Comparison of ENCODE assay signal across 8 mouse cellular contexts in the genomic region with DNA sequence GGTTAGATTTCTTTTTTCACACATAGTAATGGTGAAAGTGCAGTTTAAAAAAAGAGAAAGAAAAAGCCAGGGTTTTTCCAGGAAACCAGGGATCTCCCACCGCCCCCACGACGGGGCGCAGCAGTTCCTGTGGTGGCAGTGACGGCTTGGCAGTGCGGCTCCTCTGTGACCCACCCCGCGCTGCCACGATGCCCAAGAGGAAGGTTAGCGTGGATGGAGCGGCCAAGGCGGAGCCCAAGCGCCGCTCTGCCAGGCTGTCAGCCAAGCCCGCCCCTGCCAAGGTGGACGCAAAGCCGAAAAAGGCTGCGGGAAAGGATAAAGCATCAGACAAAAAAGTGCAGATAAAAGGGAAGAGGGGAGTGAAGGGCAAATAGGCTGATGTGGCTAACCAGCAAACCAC. TPM values are rescaled to one million over a fixed set of nuclear protein-coding genes. Genes with fewer than 3 reads are reported as not detected.
DNase-seq lines count a peak whose midpoint lies in the region; ATAC-seq and TF ChIP-seq lines count a peak whose summit lies in the region.

No protein-coding gene starts in this region.

- H3K27ac ChIP-seq in left cerebral cortex, adult 2 months: no peak overlapping the region
- no peak overlapping the region for H3K27ac ChIP-seq in forebrain, embryonic 11.5 days (ENCODE audit: low read depth, low read length)
- H3K27ac ChIP-seq in kidney, postnatal 0 days: no peak overlapping the region
- H3K27ac ChIP-seq in neural tube, embryonic 12.5 days: no peak overlapping the region

- H3K27me3 ChIP-seq in forebrain, embryonic 11.5 days (ENCODE audit: control insufficient read depth, insufficient read depth, low read length): no peaks in the 10 kb centered on the region
- no peaks in the 10 kb centered on the region for H3K27me3 ChIP-seq in kidney, postnatal 0 days (ENCODE audit: insufficient read depth, low read length)
- no peaks in the 10 kb centered on the region for H3K27me3 ChIP-seq in neural tube, embryonic 12.5 days (replicated peaks)

- peak overlapping the region; percentile 28 for H3K4me3 ChIP-seq in left cerebral cortex, adult 2 months
- H3K4me3 ChIP-seq in forebrain, embryonic 11.5 days (ENCODE audit: low read depth, low read length): peak overlapping the region; percentile 17
- H3K4me3 ChIP-seq in kidney, postnatal 0 days (replicated peaks; ENCODE audit: low read depth, low read length): peak overlapping the region; percentile 34
- H3K4me3 ChIP-seq in neural tube, embryonic 12.5 days: peak overlapping the region; percentile 30

- H3K4me1 ChIP-seq in forebrain, embryonic 11.5 days (replicated peaks; ENCODE audit: control insufficient read depth, insufficient read depth, low read length): peaks cover 3% of the 10 kb centered on the region; the same call in 1 of the 2 replicates
- H3K4me1 ChIP-seq in kidney, postnatal 0 days (replicated peaks; ENCODE audit: insufficient read depth, low read length): no peaks in the 10 kb centered on the region
- H3K4me1 ChIP-seq in neural tube, embryonic 12.5 days: peaks cover 1% of the 10 kb centered on the region; the same call in 1 of the 2 replicates

- peak; percentile 57 for ATAC-seq in forebrain, embryonic 11.5 days (replicated peaks; ENCODE audit: low FRiP score)
- no peak for ATAC-seq in kidney, postnatal 0 days (replicated peaks; ENCODE audit: low FRiP score, low read depth)
- no peak for ATAC-seq in neural tube, embryonic 12.5 days (ENCODE audit: low FRiP score, low read depth)
- no peak for ATAC-seq in erythroblast, adult 5-6 weeks (replicated peaks; ENCODE audit: low FRiP score, poor library complexity, severe bottlenecking)

- no peaks in the 10 kb centered on the region for H3K36me3 ChIP-seq in forebrain, embryonic 11.5 days (ENCODE audit: control insufficient read depth, insufficient read depth, low read length)
- H3K36me3 ChIP-seq in kidney, postnatal 0 days (ENCODE audit: insufficient read depth, low read length): no peaks in the 10 kb centered on the region
- H3K36me3 ChIP-seq in neural tube, embryonic 12.5 days: no peaks in the 10 kb centered on the region

- WGBS in forebrain, embryonic 11.5 days: 2% methylated on average over 18 of the region's 18 CpGs
- WGBS in kidney, postnatal 0 days: 2% methylated on average over 18 of the region's 18 CpGs
- under 1% methylated on average over 18 of the region's 18 CpGs for WGBS in neural tube, embryonic 12.5 days

- no peaks in the 10 kb centered on the region for H3K9me3 ChIP-seq in forebrain, embryonic 11.5 days (ENCODE audit: control insufficient read depth, low read length)
- no peaks in the 10 kb centered on the region for H3K9me3 ChIP-seq in kidney, postnatal 0 days (replicated peaks; ENCODE audit: low read length)
- no peaks in the 10 kb centered on the region for H3K9me3 ChIP-seq in neural tube, embryonic 12.5 days

- TF ChIP-seq CTCF in left cerebral cortex, adult 2 months (IDR thresholded peaks at IDR 0.05): no peak
- no peak for TF ChIP-seq CTCF in kidney, postnatal 0 days (IDR thresholded peaks at IDR 0.05; ENCODE audit: low read depth)

- peak overlapping the region; percentile 46 for H3K4me2 ChIP-seq in forebrain, embryonic 11.5 days (ENCODE audit: low read depth, low read length, severe bottlenecking)
- peak overlapping the region; percentile 71 for H3K4me2 ChIP-seq in kidney, postnatal 0 days (ENCODE audit: low read length)
- H3K4me2 ChIP-seq in neural tube, embryonic 12.5 days (replicated peaks): peak overlapping the region; percentile 72

- H3K9ac ChIP-seq in forebrain, embryonic 11.5 days (ENCODE audit: low read length): peak overlapping the region; percentile 31; the same call in 1 of the 2 replicates
- 0 out of 2 replicates have a peak overlapping the region, but pooled peaks have one; percentile 27 for H3K9ac ChIP-seq in kidney, postnatal 0 days (ENCODE audit: low read depth, low read length)
- H3K9ac ChIP-seq in neural tube, embryonic 12.5 days: no peak overlapping the region; the same call in 1 of the 2 replicates

- DNase-seq in left cerebral cortex, adult 2 months (ENCODE audit: extremely low spot score in 1 of 2, low spot score in 2 of 2): no peak
- no peak for DNase-seq in left cerebral cortex, adult 18-20 months (ENCODE audit: low spot score in 2 of 2)
- DNase-seq in brain, adult 2 months (ENCODE audit: low read depth, low spot score): peak; percentile 16
- DNase-seq in forebrain, embryonic 11.5 days (ENCODE audit: low spot score): peak; percentile 61
- peak; percentile 6 for DNase-seq in kidney, postnatal 0 days (ENCODE audit: low spot score)
- no peak for DNase-seq in thymus, postnatal 14 days

- intact Hi-C loops in left cerebral cortex, adult 2 months (cut with DNase I): no loop called here

RNA-seq across cellular contexts. Expression of gene Plch1, which starts 6.0 kb away (rescaled TPM):
- total RNA-seq in left cerebral cortex, adult 2 months (2021): 1 to 10 TPM; 6.2 to 8.4 TPM
- total RNA-seq in left cerebral cortex, adult 18-20 months (2021): 1 to 10 TPM; 4.8 to 7.2 TPM
- 27.5 and 27.6 TPM in 2 replicates for polyA plus RNA-seq in forebrain, embryonic 11.5 days (2014; fragmentation: Nextera tagmentation; extraction: Ambion mirVana)
- 5.3 and 6.2 TPM in 2 replicates for polyA plus RNA-seq in kidney, postnatal 0 days (2015; fragmentation: Nextera tagmentation; extraction: Ambion mirVana)
- 23.6 and 24.2 TPM in 2 replicates for polyA plus RNA-seq in neural tube, embryonic 12.5 days (2016; fragmentation: Nextera tagmentation; extraction: Ambion mirVana)
- total RNA-seq in erythroblast, adult 5-6 weeks (2015; ENCODE audit: low replicate concordance): not detected in 2 replicates
- not detected in 2 replicates for total RNA-seq in erythroblast, adult 5-6 weeks (2017; ENCODE audit: low replicate concordance)

RNA-seq across cellular contexts. Expression of gene E130311K13Rik, which starts 24.0 kb away (rescaled TPM):
- total RNA-seq in left cerebral cortex, adult 2 months (2021): 10 to 100 TPM; 10.5 to 11.5 TPM
- 10 to 100 TPM; 10.3 to 11.7 TPM for total RNA-seq in left cerebral cortex, adult 18-20 months (2021)
- polyA plus RNA-seq in forebrain, embryonic 11.5 days (2014; fragmentation: Nextera tagmentation; extraction: Ambion mirVana): 3.0 and 4.0 TPM in 2 replicates
- polyA plus RNA-seq in kidney, postnatal 0 days (2015; fragmentation: Nextera tagmentation; extraction: Ambion mirVana): 4.4 and 6.4 TPM in 2 replicates
- polyA plus RNA-seq in neural tube, embryonic 12.5 days (2016; fragmentation: Nextera tagmentation; extraction: Ambion mirVana): 3.9 TPM in 2 replicates
- 2.3 TPM in 1 of 2 replicates, not detected in the other for total RNA-seq in erythroblast, adult 5-6 weeks (2015; ENCODE audit: low replicate concordance)
- 0.98 and 2.5 TPM in 2 replicates for total RNA-seq in erythroblast, adult 5-6 weeks (2017; ENCODE audit: low replicate concordance)

RNA-seq across cellular contexts. Expression of gene Slc33a1, which starts 59.3 kb away (rescaled TPM):
- total RNA-seq in left cerebral cortex, adult 2 months (2021): 10 to 100 TPM; 29.7 to 30.2 TPM
- 10 to 100 TPM; 28.7 to 28.8 TPM for total RNA-seq in left cerebral cortex, adult 18-20 months (2021)
- polyA plus RNA-seq in forebrain, embryonic 11.5 days (2014; fragmentation: Nextera tagmentation; extraction: Ambion mirVana): 13.0 and 13.7 TPM in 2 replicates
- 45.2 and 46.8 TPM in 2 replicates for polyA plus RNA-seq in kidney, postnatal 0 days (2015; fragmentation: Nextera tagmentation; extraction: Ambion mirVana)
- polyA plus RNA-seq in neural tube, embryonic 12.5 days (2016; fragmentation: Nextera tagmentation; extraction: Ambion mirVana): 13.5 and 15.1 TPM in 2 replicates
- 5.4 TPM in 2 replicates for total RNA-seq in erythroblast, adult 5-6 weeks (2015; ENCODE audit: low replicate concordance)
- 6.7 and 7.2 TPM in 2 replicates for total RNA-seq in erythroblast, adult 5-6 weeks (2017; ENCODE audit: low replicate concordance)

Comparison
In these comparisons a context has a peak if more than half of its experiments do, and no peak if none do; other contexts are left out.
1. DNase-seq: peak in brain, adult 2 months (single experiment), forebrain, embryonic 11.5 days (single experiment) and kidney, postnatal 0 days (single experiment); none in left cerebral cortex, adult 2 months (0 of 2), left cerebral cortex, adult 18-20 months (0 of 2) and thymus, postnatal 14 days (single experiment).
2. RNA of gene Plch1, which starts 6.0 kb away (total RNA-seq): 6.2 to 8.4 TPM in left cerebral cortex, adult 2 months and 4.8 to 7.2 TPM in left cerebral cortex, adult 18-20 months; not detected in erythroblast, adult 5-6 weeks; every median in the first group is over 4 times any median in the second.
3. Peak in every context shown above with its lines, with median percentiles within 50 percentile points of each other: H3K4me3 ChIP-seq and H3K4me2 ChIP-seq.